Mouse (Mus musculus) ovary, adult 2 months (tissue): ENCODE data around the gene Cyp2d22. TPM values are rescaled to one million over a fixed set of nuclear protein-coding genes. Genes with fewer than 3 reads are reported as not detected.

Experiments used
- polyA plus RNA-seq: library from polyadenylated mRNA; depleted of rRNA; stranded (reverse); fragments of >200 nt; gene quantifications from 2 replicates; pipeline ENCODE4 v1.2.3, GENCODE M21; 2012; rRNA removed

The Cyp2d22 gene
- polyA plus RNA-seq = 71.5 and 79.2 TPM in 2 replicates

GRCm38 (mm10) chr15:82379871-82380713, at the start of gene Cyp2d22:
Gene Cyp2d22, minus strand, starts transcription at chr15:82380260.

GRCm38 (mm10) chr15:82406981-82407380, 26.9 kb upstream of the Cyp2d22 start, which contains the start of gene Cyp2d10:
Gene Cyp2d10, minus strand, starts transcription at chr15:82407195.

GRCm38 (mm10) chr15:82393922-82394321, 13.9 kb upstream of the Cyp2d22 start, which contains the start of gene Cyp2d11:
Gene Cyp2d11, minus strand, starts transcription at chr15:82394022.

GRCm38 (mm10) chr15:82354126-82354945, 25.7 kb downstream of the Cyp2d22 start, which contains the start of gene Ndufa6:
Gene Ndufa6, minus strand, starts transcription at chr15:82354322.

GRCm38 (mm10) chr15:82338593-82339112, 41.4 kb downstream of the Cyp2d22 start, which contains the start of the genes Naga, Pheta2 and Smdt1:
Gene Naga, minus strand, starts transcription at chr15:82338925.
Gene Pheta2, plus strand, starts transcription at chr15:82338942.
Gene Smdt1, plus strand, starts transcription at chr15:82338959.

Other genes with a start within 250 kb of the Cyp2d22 start
- 200 and 245 TPM in 2 replicates for gene Srebf2, start 233.1 kb downstream of the Cyp2d22 start, polyA plus RNA-seq
- 22.3 and 47.9 TPM in 2 replicates for gene Shisa8, start 167.4 kb downstream of the Cyp2d22 start, polyA plus RNA-seq
- 0.60 and 1.7 TPM in 2 replicates for gene Tnfrsf13c, start 155.9 kb downstream of the Cyp2d22 start, polyA plus RNA-seq
- 32.5 and 34.3 TPM in 2 replicates for gene Cenpm, start 135.5 kb downstream of the Cyp2d22 start, polyA plus RNA-seq
- gene 1500009C09Rik, start 127.9 kb downstream of the Cyp2d22 start, polyA plus RNA-seq = 0.14 and 0.42 TPM in 2 replicates
- gene Sept3, start 105.4 kb downstream of the Cyp2d22 start, polyA plus RNA-seq = 1.1 and 1.9 TPM in 2 replicates
- gene Wbp2nl, start 81.3 kb downstream of the Cyp2d22 start, polyA plus RNA-seq = 0.18 and 0.24 TPM in 2 replicates
- gene Naga, start 41.3 kb downstream of the Cyp2d22 start, polyA plus RNA-seq = 137 and 176 TPM in 2 replicates
- gene Pheta2, start 41.3 kb downstream of the Cyp2d22 start, polyA plus RNA-seq = 4.0 and 4.1 TPM in 2 replicates
- gene Smdt1, start 41.3 kb downstream of the Cyp2d22 start, polyA plus RNA-seq = 213 and 227 TPM in 2 replicates
- gene Ndufa6, start 25.9 kb downstream of the Cyp2d22 start, polyA plus RNA-seq = 405 and 527 TPM in 2 replicates
- gene Cyp2d11, start 13.8 kb upstream of the Cyp2d22 start, polyA plus RNA-seq = not detected in 2 replicates
- 0.24 and 1.1 TPM in 2 replicates for gene Cyp2d10, start 26.9 kb upstream of the Cyp2d22 start, polyA plus RNA-seq
- gene Cyp2d9, start 53.2 kb upstream of the Cyp2d22 start, polyA plus RNA-seq = 0.08 TPM in 1 of 2 replicates, not detected in the other
- 0.07 and 0.28 TPM in 2 replicates for gene Cyp2d12, start 174.8 kb upstream of the Cyp2d22 start, polyA plus RNA-seq
- not detected in 2 replicates for gene Cyp2d34, start 240.7 kb upstream of the Cyp2d22 start, polyA plus RNA-seq